Mouse (Mus musculus): Measurements from ENCODE around the gene Syf2. TPM values are rescaled to one million over a fixed set of nuclear protein-coding genes. Genes with fewer than 3 reads are reported as not detected.
"Not testable (repeated sequence)": the region's sequence is repeated elsewhere in the genome, so short reads cannot be mapped to it uniquely, and the experiment has no call there.

Gene Syf2
- 10 to 100 TPM; 43.5 to 43.7 TPM for total RNA-seq (2021)
- long read RNA-seq, experiment 1, transcript Syf2-201 (7 exons, 1,369 nt): major isoform, 23 of 28 reads
- long read RNA-seq, experiment 1, partial matches to known transcripts: 0 of 28 reads
- long read RNA-seq, experiment 1, other reads (novel, unspliced or antisense): 5 of 28 reads
- long read RNA-seq, experiment 2, transcript Syf2-201 (7 exons, 1,369 nt): major isoform, 41 of 46 reads
- long read RNA-seq, experiment 2, partial matches to known transcripts: 2 of 46 reads
- long read RNA-seq, experiment 2, other reads (novel, unspliced or antisense): 3 of 46 reads

- peak; percentile 96 for DNase-seq
Measured at GRCm38 (mm10) chr4:134930684-134931481, at the start of gene Syf2. Syf2 (plus strand) TSS chr4:134930898.

GRCm38 (mm10) chr4:134883266-134883665 is 47.4 kb upstream of the Syf2 start:
- peak; percentile 24 for DNase-seq

- DNase-seq: no peak
Measured at GRCm38 (mm10) chr4:134883808-134884207, 46.9 kb upstream of the Syf2 start.

GRCm38 (mm10) chr4:134884364-134884763 is 46.3 kb upstream of the Syf2 start:
- DNase-seq: no peak

GRCm38 (mm10) chr4:134892096-134892495 is 38.6 kb upstream of the Syf2 start:
- peak; percentile 57 for DNase-seq

- DNase-seq: no peak
Measured at GRCm38 (mm10) chr4:134897256-134897655, 33.4 kb upstream of the Syf2 start.

GRCm38 (mm10) chr4:134901126-134901525 is 29.6 kb upstream of the Syf2 start:
- no peak for DNase-seq

GRCm38 (mm10) chr4:134903046-134903445 is 27.7 kb upstream of the Syf2 start:
- no peak for DNase-seq

- not testable (repeated sequence) for DNase-seq
Measured at GRCm38 (mm10) chr4:134911406-134911805, 19.3 kb upstream of the Syf2 start.

GRCm38 (mm10) chr4:134913413-134913812 is 17.3 kb upstream of the Syf2 start:
- peak; percentile 79 for DNase-seq

- no peak for DNase-seq
Measured at GRCm38 (mm10) chr4:134914122-134914863, 16.4 kb upstream of the Syf2 start.

GRCm38 (mm10) chr4:134914864-134915209 is 15.9 kb upstream of the Syf2 start, which contains the start of gene Tmem50a:
Tmem50a (minus strand) TSS chr4:134915024.
- peak; percentile 94 for DNase-seq

GRCm38 (mm10) chr4:134915223-134916050 is 15.3 kb upstream of the Syf2 start:
- DNase-seq: no peak

GRCm38 (mm10) chr4:134917194-134917593 is 13.5 kb upstream of the Syf2 start:
- no peak for DNase-seq

- peak; percentile 46 for DNase-seq
Measured at GRCm38 (mm10) chr4:134918381-134918780, 12.3 kb upstream of the Syf2 start.

- DNase-seq: no peak
Measured at GRCm38 (mm10) chr4:134919733-134920540, 10.8 kb upstream of the Syf2 start.

GRCm38 (mm10) chr4:134920631-134921030 is 10.1 kb upstream of the Syf2 start:
- no peak for DNase-seq

GRCm38 (mm10) chr4:134921703-134922102 is 9.0 kb upstream of the Syf2 start:
- no peak for DNase-seq

- DNase-seq: no peak
Measured at GRCm38 (mm10) chr4:134922111-134922924, 8.4 kb upstream of the Syf2 start.

- DNase-seq: peak; percentile 69
Measured at GRCm38 (mm10) chr4:134922925-134923244, 7.8 kb upstream of the Syf2 start.

Measured in gastrocnemius, postnatal 10 days (tissue).